ENCODE assay signal across 21 mouse cellular contexts in genomic region chr13:78178021-78178420, GRCm38 (mm10). TPM values are rescaled to one million over a fixed set of nuclear protein-coding genes. Genes with fewer than 3 reads are reported as not detected.
DNase-seq lines count a peak whose midpoint lies in the region; ATAC-seq and TF ChIP-seq lines count a peak whose summit lies in the region.
"Had no signal": no experiment of that assay in that cellular context is flagged by ENCODE, and none has a peak within 500 bp of the region (broad histone marks: within the 10 kb centered on the region; RNA-seq: fewer than 3 reads in every experiment).

No protein-coding gene starts in this region.

- H3K4me1 ChIP-seq in stomach, embryonic 15.5 days: peaks cover 9% of the 10 kb centered on the region; the same call in 1 of the 2 replicates
- H3K4me1 ChIP-seq in stomach, postnatal 0 days (replicated peaks; ENCODE audit: control insufficient read depth, insufficient read depth): no peaks in the 10 kb centered on the region
- H3K4me1 ChIP-seq in forebrain, postnatal 0 days (ENCODE audit: insufficient read depth): 0 out of 2 replicates have a peak, but pooled peaks cover 5% of the 10 kb centered on the region
- no peaks in the 10 kb centered on the region for H3K4me1 ChIP-seq in hindbrain, postnatal 0 days (ENCODE audit: insufficient read depth, low read length)
- H3K4me1 ChIP-seq in midbrain, postnatal 0 days (ENCODE audit: insufficient read depth, low read length): 0 out of 2 replicates have a peak, but pooled peaks cover 4% of the 10 kb centered on the region
- H3K4me1 ChIP-seq in intestine, embryonic 15.5 days (replicated peaks): peaks cover 13% of the 10 kb centered on the region; the same call in 1 of the 2 replicates

- H3K9ac ChIP-seq in stomach, embryonic 15.5 days: no peak overlapping the region
- H3K9ac ChIP-seq in stomach, postnatal 0 days (ENCODE audit: low read length): no peak overlapping the region
- H3K9ac ChIP-seq in forebrain, postnatal 0 days: peak overlapping the region; percentile 31
- H3K9ac ChIP-seq in hindbrain, postnatal 0 days (replicated peaks; ENCODE audit: low read length): no peak overlapping the region
- no peak overlapping the region for H3K9ac ChIP-seq in midbrain, postnatal 0 days (replicated peaks; ENCODE audit: low read length, poor library complexity, severe bottlenecking)
- no peak overlapping the region for H3K9ac ChIP-seq in intestine, embryonic 15.5 days
- H3K9ac ChIP-seq: embryonic facial prominence, embryonic 15.5 days; limb, embryonic 15.5 days; liver, postnatal 0 days had no signal

- no peaks in the 10 kb centered on the region for H3K36me3 ChIP-seq in stomach, embryonic 15.5 days
- no peaks in the 10 kb centered on the region for H3K36me3 ChIP-seq in stomach, postnatal 0 days (ENCODE audit: control insufficient read depth, insufficient read depth, low read length)
- no peaks in the 10 kb centered on the region for H3K36me3 ChIP-seq in forebrain, postnatal 0 days (ENCODE audit: insufficient read depth)
- no peaks in the 10 kb centered on the region for H3K36me3 ChIP-seq in hindbrain, postnatal 0 days (ENCODE audit: insufficient read depth, low read length)
- no peaks in the 10 kb centered on the region for H3K36me3 ChIP-seq in midbrain, postnatal 0 days (ENCODE audit: insufficient read depth, low read length)
- H3K36me3 ChIP-seq in intestine, embryonic 15.5 days: no peaks in the 10 kb centered on the region
- H3K36me3 ChIP-seq: embryonic facial prominence, embryonic 15.5 days; limb, embryonic 15.5 days had no signal

- 0 out of 2 replicates have a peak overlapping the region, but pooled peaks have one; percentile 31 for H3K27ac ChIP-seq in stomach, embryonic 15.5 days
- no peak overlapping the region for H3K27ac ChIP-seq in stomach, postnatal 0 days (replicated peaks)
- 0 out of 2 replicates have a peak overlapping the region, but pooled peaks have one; percentile 83 for H3K27ac ChIP-seq in forebrain, postnatal 0 days (ENCODE audit: low read depth, low read length)
- H3K27ac ChIP-seq in hindbrain, postnatal 0 days: no peak overlapping the region
- peak overlapping the region; percentile 18; the same call in 1 of the 2 replicates for H3K27ac ChIP-seq in midbrain, postnatal 0 days (ENCODE audit: low read depth, low read length)
- no peak overlapping the region for H3K27ac ChIP-seq in intestine, embryonic 15.5 days
- H3K27ac ChIP-seq: embryonic facial prominence, embryonic 15.5 days; limb, embryonic 15.5 days had no signal

- peaks cover 38% of the 10 kb centered on the region for H3K27me3 ChIP-seq in stomach, embryonic 15.5 days (replicated peaks)
- H3K27me3 ChIP-seq in stomach, postnatal 0 days (ENCODE audit: control insufficient read depth, insufficient read depth, low read length): peaks cover 2% of the 10 kb centered on the region; the same call in 1 of the 2 replicates
- H3K27me3 ChIP-seq in forebrain, postnatal 0 days (ENCODE audit: insufficient read depth, low read length): peaks cover 9% of the 10 kb centered on the region
- H3K27me3 ChIP-seq in hindbrain, postnatal 0 days (ENCODE audit: insufficient read depth, low read length): peaks cover 21% of the 10 kb centered on the region; the same call in 1 of the 2 replicates
- peaks cover 37% of the 10 kb centered on the region for H3K27me3 ChIP-seq in midbrain, postnatal 0 days (ENCODE audit: insufficient read depth, low read length)
- H3K27me3 ChIP-seq in intestine, embryonic 15.5 days (replicated peaks): peaks cover 69% of the 10 kb centered on the region

- ATAC-seq in stomach, embryonic 15.5 days (ENCODE audit: insufficient read depth, low FRiP score, low read depth): no peak
- ATAC-seq in stomach, postnatal 0 days (ENCODE audit: low FRiP score, low TSS enrichment): no peak
- ATAC-seq in forebrain, postnatal 0 days: no peak
- no peak for ATAC-seq in hindbrain, postnatal 0 days
- no peak for ATAC-seq in midbrain, postnatal 0 days (ENCODE audit: low FRiP score)
- no peak for ATAC-seq in intestine, embryonic 15.5 days
- ATAC-seq: liver, postnatal 0 days had no signal

- 11% methylated on average over 1 of the region's 1 CpGs for WGBS in stomach, embryonic 15.5 days
- 21% methylated on average over 1 of the region's 1 CpGs for WGBS in stomach, postnatal 0 days
- 23% methylated on average over 1 of the region's 1 CpGs for WGBS in forebrain, postnatal 0 days
- 10% methylated on average over 1 of the region's 1 CpGs for WGBS in hindbrain, postnatal 0 days
- 29% methylated on average over 1 of the region's 1 CpGs for whole genome bisulfite sequencing in midbrain, postnatal 0 days
- 0% methylated on average over 1 of the region's 1 CpGs for WGBS in intestine, embryonic 15.5 days

- no peak overlapping the region for H3K4me3 ChIP-seq in stomach, embryonic 15.5 days (replicated peaks)
- no peak overlapping the region for H3K4me3 ChIP-seq in stomach, postnatal 0 days (ENCODE audit: low read depth, low read length)
- no peak overlapping the region for H3K4me3 ChIP-seq in forebrain, postnatal 0 days (ENCODE audit: low read depth, low read length)
- no peak overlapping the region for H3K4me3 ChIP-seq in hindbrain, postnatal 0 days (ENCODE audit: low read length)
- H3K4me3 ChIP-seq in midbrain, postnatal 0 days (ENCODE audit: low read depth, low read length): no peak overlapping the region
- H3K4me3 ChIP-seq in intestine, embryonic 15.5 days (replicated peaks): no peak overlapping the region
- H3K4me3 ChIP-seq: embryonic facial prominence, embryonic 15.5 days; limb, embryonic 15.5 days; megakaryocyte, embryonic 14.5 days had no signal

- no peak for TF ChIP-seq EP300 in stomach, postnatal 0 days (optimal IDR thresholded peaks at IDR 0.05)

- no peaks in the 10 kb centered on the region for H3K9me3 ChIP-seq in stomach, embryonic 15.5 days
- no peaks in the 10 kb centered on the region for H3K9me3 ChIP-seq in stomach, postnatal 0 days (ENCODE audit: control insufficient read depth, low read length)
- H3K9me3 ChIP-seq in forebrain, postnatal 0 days (ENCODE audit: low read length): no peaks in the 10 kb centered on the region
- no peaks in the 10 kb centered on the region for H3K9me3 ChIP-seq in hindbrain, postnatal 0 days (ENCODE audit: low read length)
- H3K9me3 ChIP-seq in midbrain, postnatal 0 days (ENCODE audit: low read length): no peaks in the 10 kb centered on the region
- H3K9me3 ChIP-seq in intestine, embryonic 15.5 days: no peaks in the 10 kb centered on the region
- H3K9me3 ChIP-seq: embryonic facial prominence, embryonic 15.5 days; limb, embryonic 15.5 days had no signal

- DNase-seq in stomach, postnatal 0 days (ENCODE audit: low spot score): no peak
- peak; percentile 40 for DNase-seq in forebrain, postnatal 0 days
- no peak for DNase-seq in hindbrain, postnatal 0 days (ENCODE audit: low spot score)
- no peak for DNase-seq in midbrain, postnatal 0 days (ENCODE audit: low spot score)
- no peak for DNase-seq in kidney, postnatal 25 days
- no peak for DNase-seq in right cerebral cortex, postnatal 25 days
- DNase-seq: adrenal gland, postnatal 14 days; cerebellum, adult 11-12 months; gastrocnemius, postnatal 10 days; heart, adult 18-20 months; heart, postnatal 10 days; kidney, postnatal 10 days; liver, postnatal 0 days; lung, postnatal 14 days; spleen, adult 18-20 months; thymus, postnatal 14 days had no signal

- no peak overlapping the region for H3K4me2 ChIP-seq in stomach, embryonic 15.5 days
- H3K4me2 ChIP-seq in stomach, postnatal 0 days (replicated peaks; ENCODE audit: low read depth): no peak overlapping the region
- H3K4me2 ChIP-seq in forebrain, postnatal 0 days (ENCODE audit: low read depth): peak overlapping the region; percentile 19; the same call in 1 of the 2 replicates
- peak overlapping the region; percentile 65 for H3K4me2 ChIP-seq in hindbrain, postnatal 0 days (ENCODE audit: low read depth, low read length)
- H3K4me2 ChIP-seq in midbrain, postnatal 0 days (ENCODE audit: low read depth, low read length, poor library complexity, severe bottlenecking): no peak overlapping the region
- H3K4me2 ChIP-seq in intestine, embryonic 15.5 days (replicated peaks): no peak overlapping the region
- H3K4me2 ChIP-seq: embryonic facial prominence, embryonic 15.5 days; limb, embryonic 15.5 days had no signal

- TF ChIP-seq CTCF in stomach, postnatal 0 days (IDR thresholded peaks at IDR 0.05; ENCODE audit: low read depth): no peak
- TF ChIP-seq CTCF in forebrain, postnatal 0 days (IDR thresholded peaks at IDR 0.05; ENCODE audit: low read depth): no peak
- TF ChIP-seq CTCF in hindbrain, postnatal 0 days (IDR thresholded peaks at IDR 0.05; ENCODE audit: low read depth): no peak
- TF ChIP-seq CTCF in midbrain, postnatal 0 days (IDR thresholded peaks at IDR 0.05): no peak

RNA-seq across cellular contexts. Expression of gene Nr2f1, which starts 21.5 kb away (rescaled TPM):
- 11.6 and 11.7 TPM in 2 replicates for polyA plus RNA-seq in stomach, embryonic 15.5 days (2015; fragmentation: Nextera tagmentation; extraction: Ambion mirVana)
- polyA plus RNA-seq in stomach, postnatal 0 days (2015; fragmentation: Nextera tagmentation; extraction: Ambion mirVana): 5.8 and 6.3 TPM in 2 replicates
- 161 and 250 TPM in 2 replicates for total RNA-seq in forebrain, postnatal 0 days (2014; rRNA removed)
- 72.9 and 89.1 TPM in 2 replicates for polyA plus RNA-seq in forebrain, postnatal 0 days (2015; fragmentation: Nextera tagmentation; extraction: Ambion mirVana)
- total RNA-seq in hindbrain, postnatal 0 days (2014; rRNA removed): 220 and 254 TPM in 2 replicates
- polyA plus RNA-seq in hindbrain, postnatal 0 days (2015; fragmentation: Nextera tagmentation; extraction: Ambion mirVana): 49.8 and 51.2 TPM in 2 replicates
- 163 and 184 TPM in 2 replicates for total RNA-seq in midbrain, postnatal 0 days (2014; rRNA removed)
- 46.4 and 55.5 TPM in 2 replicates for polyA plus RNA-seq in midbrain, postnatal 0 days (2015; fragmentation: Nextera tagmentation; extraction: Ambion mirVana)
- 1.9 and 2.6 TPM in 2 replicates for polyA plus RNA-seq in intestine, embryonic 15.5 days (2015; fragmentation: Nextera tagmentation; extraction: Ambion mirVana)

Comparison
In these comparisons a context has a peak if more than half of its experiments do, and no peak if none do; other contexts are left out.
1. H3K27ac ChIP-seq: peak in stomach, embryonic 15.5 days (single experiment), forebrain, postnatal 0 days (single experiment) and midbrain, postnatal 0 days (single experiment); none in stomach, postnatal 0 days (single experiment), hindbrain, postnatal 0 days (single experiment) and intestine, embryonic 15.5 days (single experiment).
2. H3K4me2 ChIP-seq: peak in forebrain, postnatal 0 days (single experiment) and hindbrain, postnatal 0 days (single experiment); none in stomach, embryonic 15.5 days (single experiment), stomach, postnatal 0 days (single experiment), midbrain, postnatal 0 days (single experiment) and intestine, embryonic 15.5 days (single experiment).